Mouse (Mus musculus) forebrain, embryonic 11.5 days (tissue): ENCODE measurements around the gene Pspc1. TPM values are rescaled to one million over a fixed set of nuclear protein-coding genes. Genes with fewer than 3 reads are reported as not detected.

Experiments used
- ATAC-seq: fragments of 200-750 bp; cut with Nextera tagmentation; replicated peaks from 2 replicates; pipeline ENCODE4 v1.8.0; 2017; ENCODE audit warnings: moderate TSS enrichment; ENCODE audit not compliant: low FRiP score
- DNase-seq: peaks from one replicate; pipeline ENCODE4 v3.0.0-alpha.2; 2017; ENCODE audit warnings: low spot score
- H3K27ac ChIP-seq: fragments of 300-500 bp; sonication (generic); 2 replicates; pipeline ENCODE4 v1.5.1; 2014; ENCODE audit warnings: low read depth, low read length
- H3K27me3 ChIP-seq: fragments of 300-500 bp; sonication (generic); 2 replicates; pipeline ENCODE4 v1.6.1; 2014; ENCODE audit warnings: mild to moderate bottlenecking, low read length, mixed read lengths; ENCODE audit not compliant: control insufficient read depth, insufficient read depth
- H3K36me3 ChIP-seq: fragments of 300-500 bp; sonication (generic); 2 replicates; pipeline ENCODE4 v1.6.1; 2014; ENCODE audit warnings: mild to moderate bottlenecking, low read length, moderate library complexity, mixed read lengths; ENCODE audit not compliant: control insufficient read depth, insufficient read depth
- H3K4me1 ChIP-seq: fragments of 300-500 bp; sonication (generic); replicated peaks from 2 replicates; pipeline ENCODE4 v1.6.1; 2014; ENCODE audit warnings: low read length, mixed read lengths; ENCODE audit not compliant: control insufficient read depth, insufficient read depth
- H3K4me2 ChIP-seq: fragments of 300-500 bp; sonication (generic); 2 replicates; pipeline ENCODE4 v1.6.1; 2014; ENCODE audit warnings: low read depth, mild to moderate bottlenecking, low read length, moderate library complexity, mixed read lengths; ENCODE audit not compliant: severe bottlenecking
- H3K4me3 ChIP-seq: fragments of 300-500 bp; sonication (generic); 2 replicates; pipeline ENCODE4 v1.5.1; 2014; ENCODE audit warnings: low read depth, low read length
- H3K9ac ChIP-seq: fragments of 300-500 bp; sonication (generic); 2 replicates; pipeline ENCODE4 v1.6.1; 2014; ENCODE audit warnings: low read length
- H3K9me3 ChIP-seq: fragments of 300-500 bp; sonication (generic); 2 replicates; pipeline ENCODE4 v1.6.1; 2016; ENCODE audit warnings: low read length, mixed read lengths; ENCODE audit not compliant: control insufficient read depth
- WGBS: fragments of 180-500 bp; shearing (Covaris S2); extraction: QIAGEN DNeasy Blood & Tissue Kit; methylation state at CpG from one replicate; pipeline ENCODE4 v1.1.7; 2014; 5-methylcytosine and 5-hydroxymethylcytosine counted together
- polyA plus RNA-seq: library from polyadenylated mRNA; unstranded; fragments of >200 nt; fragmentation: Nextera tagmentation; extraction: Ambion mirVana; gene quantifications from 2 replicates; pipeline ENCODE4 v1.2.1, GENCODE M21; 2014

Gene Pspc1
- polyA plus RNA-seq, 1 experiment from 2014 or later, result 66.6 TPM

GRCm38 (mm10) chr14:56751282-56751681, 26.8 kb downstream of the Pspc1 start:
- Histone ChIP-seq H3K27ac (no peak overlapping the region), H3K9me3 (no peaks in the 10 kb centered on the region), H3K4me3 (no peak overlapping the region), H3K4me2 (no peak overlapping the region), H3K36me3 (no peaks in the 10 kb centered on the region; the same call in 1 of the 2 replicates), H3K4me1 (no peaks in the 10 kb centered on the region), H3K27me3 (no peaks in the 10 kb centered on the region), H3K9ac (no peak overlapping the region)
- DNase-seq (no peak), ATAC-seq (no peak)
- 93% methylated on average over 4 of the region's 4 CpGs for WGBS

DNA sequence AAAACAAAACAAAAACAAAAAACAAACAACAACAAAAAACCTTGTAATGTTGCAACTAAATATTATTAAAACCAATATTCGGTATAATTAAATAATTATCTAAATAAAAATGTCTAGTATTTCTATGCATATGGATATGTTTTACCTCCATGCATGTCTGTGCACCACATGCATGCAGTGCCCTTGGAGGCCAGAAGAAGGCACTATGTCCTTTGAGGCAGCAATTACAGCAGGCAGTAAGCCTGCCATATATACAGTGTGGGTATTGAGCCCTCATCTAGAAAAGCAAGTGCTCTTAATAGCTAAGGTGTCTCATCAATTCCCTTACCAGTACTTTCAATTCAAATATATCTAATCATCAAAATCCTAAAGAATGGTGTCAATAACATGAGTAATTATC, 37.9 kb downstream of the Pspc1 start:
- WGBS, result 92% methylated on average over 1 of the region's 1 CpGs
- no peaks in the 10 kb centered on the region for H3K36me3 ChIP-seq
- DNase-seq, result no peak

DNA sequence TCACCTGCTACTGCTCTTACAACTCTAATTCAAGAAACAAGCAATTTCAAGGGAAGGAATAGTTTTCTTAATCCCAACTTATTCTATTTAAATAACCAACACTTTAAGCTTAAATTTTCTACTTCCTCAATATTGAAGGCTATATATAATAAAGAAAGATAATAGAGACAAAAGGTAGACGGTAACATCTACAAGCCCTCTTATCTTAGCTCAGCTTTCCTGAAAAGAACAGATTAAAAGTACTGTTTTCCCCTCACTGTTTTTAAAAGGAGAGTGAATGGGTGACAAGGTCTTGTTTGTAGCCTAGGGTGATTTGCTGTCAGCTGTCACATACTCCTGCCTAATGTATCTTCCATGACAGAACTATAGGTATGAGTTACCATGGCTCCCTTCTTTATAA, 51.6 kb downstream of the Pspc1 start:
- 89% methylated on average over 1 of the region's 1 CpGs for WGBS
- H3K4me3 ChIP-seq, result no peak overlapping the region
- H3K4me2 ChIP-seq, result no peak overlapping the region
- H3K27ac ChIP-seq, result no peak overlapping the region
- H3K9me3 ChIP-seq, result no peaks in the 10 kb centered on the region
- H3K27me3 ChIP-seq, result no peaks in the 10 kb centered on the region
- H3K4me1 ChIP-seq, result no peaks in the 10 kb centered on the region
- ATAC-seq (no peak), DNase-seq (no peak)
- H3K9ac ChIP-seq, result no peak overlapping the region
- no peaks in the 10 kb centered on the region; the same call in 1 of the 2 replicates for H3K36me3 ChIP-seq

More for the DNA sequence above, 37.9 kb downstream of the Pspc1 start:
- H3K27me3 ChIP-seq, result no peaks in the 10 kb centered on the region
- H3K9ac ChIP-seq, result no peak overlapping the region
- no peak overlapping the region for H3K4me3 ChIP-seq
- H3K27ac ChIP-seq, result no peak overlapping the region
- H3K9me3 ChIP-seq, result no peaks in the 10 kb centered on the region
- H3K4me1 ChIP-seq, result no peaks in the 10 kb centered on the region
- no peak for ATAC-seq
- H3K4me2 ChIP-seq, result no peak overlapping the region

DNA sequence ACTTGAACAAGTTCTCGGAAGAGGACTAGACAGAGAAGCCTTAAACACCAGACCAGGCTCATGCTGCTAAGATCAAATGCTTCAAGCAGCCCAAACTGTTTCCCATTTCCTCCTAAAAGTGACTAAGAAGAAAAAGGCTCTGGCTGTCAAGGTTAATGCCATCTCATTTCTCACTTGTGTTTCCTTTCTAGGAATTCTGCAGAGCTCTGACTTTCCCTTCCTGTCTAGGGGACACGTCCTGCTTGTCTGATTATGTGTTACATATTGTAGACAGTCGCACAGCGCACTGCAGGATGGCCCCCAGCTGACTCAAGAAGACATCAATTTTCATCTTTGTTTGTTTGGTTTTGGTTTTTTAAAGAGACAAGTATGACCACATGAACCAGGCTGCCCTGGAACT, 72.4 kb downstream of the Pspc1 start:
- no peak overlapping the region for H3K27ac ChIP-seq
- H3K4me1 ChIP-seq, result no peaks in the 10 kb centered on the region
- no peak for DNase-seq
- 87% methylated on average over 4 of the region's 4 CpGs for WGBS
- no peak for ATAC-seq
- H3K27me3 ChIP-seq, result no peaks in the 10 kb centered on the region
- H3K4me3 ChIP-seq, result no peak overlapping the region
- H3K9me3 ChIP-seq, result no peaks in the 10 kb centered on the region
- H3K9ac ChIP-seq, result no peak overlapping the region
- no peaks in the 10 kb centered on the region for H3K36me3 ChIP-seq
- H3K4me2 ChIP-seq, result no peak overlapping the region

DNA sequence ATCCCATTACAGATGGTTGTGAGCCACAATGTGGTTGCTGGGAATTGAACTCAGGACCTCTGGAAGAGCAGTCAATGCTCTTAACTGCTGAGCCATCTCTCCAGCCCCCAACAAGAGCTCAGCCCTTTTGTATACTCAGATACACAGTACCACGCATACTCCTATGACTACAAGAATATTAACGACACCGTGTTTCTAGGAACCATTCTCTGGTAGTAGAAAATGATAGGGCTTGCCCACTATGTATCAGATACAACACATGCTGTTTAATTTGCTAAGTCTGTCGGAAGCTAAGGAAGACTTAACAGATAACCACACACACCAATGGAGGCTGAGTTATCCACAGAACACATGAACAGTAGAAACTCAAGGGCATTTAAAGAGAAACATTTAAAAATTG, 75.5 kb downstream of the Pspc1 start:
- Histone ChIP-seq H3K27ac (no peak overlapping the region), H3K36me3 (peaks cover 3% of the 10 kb centered on the region; the same call in 1 of the 2 replicates), H3K9me3 (no peaks in the 10 kb centered on the region), H3K4me2 (no peak overlapping the region), H3K9ac (no peak overlapping the region), H3K4me1 (no peaks in the 10 kb centered on the region), H3K4me3 (no peak overlapping the region), H3K27me3 (no peaks in the 10 kb centered on the region)
- WGBS, result 95% methylated on average over 4 of the region's 4 CpGs
- no peak for ATAC-seq
- no peak for DNase-seq

GRCm38 (mm10) chr14:56697836-56698235, 80.3 kb downstream of the Pspc1 start:
- no peaks in the 10 kb centered on the region for H3K4me1 ChIP-seq
- H3K27ac ChIP-seq, result no peak overlapping the region
- H3K9ac ChIP-seq, result no peak overlapping the region
- WGBS, result 94% methylated on average over 5 of the region's 5 CpGs
- H3K9me3 ChIP-seq, result no peaks in the 10 kb centered on the region
- no peak overlapping the region for H3K4me3 ChIP-seq
- no peak overlapping the region for H3K4me2 ChIP-seq
- H3K27me3 ChIP-seq, result no peaks in the 10 kb centered on the region
- H3K36me3 ChIP-seq, result peaks cover 11% of the 10 kb centered on the region; the same call in 1 of the 2 replicates
- ATAC-seq, result no peak
- no peak for DNase-seq

DNA sequence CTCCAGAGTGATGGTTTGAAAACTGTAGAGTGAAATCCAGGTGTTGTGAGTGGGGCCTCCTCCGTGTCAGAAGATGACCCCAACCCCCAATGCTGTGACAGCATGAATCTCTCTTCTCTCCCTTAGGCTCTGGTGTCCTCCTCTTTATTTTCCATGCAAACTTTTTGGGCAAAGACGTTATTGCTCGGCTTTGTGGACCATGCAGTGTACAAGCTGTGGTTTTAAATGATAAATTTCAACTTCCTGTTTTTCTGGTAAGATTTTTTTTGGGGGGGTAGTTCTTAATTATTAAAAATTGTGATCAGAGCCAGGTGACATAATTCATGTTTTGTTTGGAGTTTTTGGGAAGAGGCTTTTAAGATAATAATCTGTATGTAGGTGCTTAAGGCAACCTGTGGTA, 82.6 kb downstream of the Pspc1 start:
- H3K27ac ChIP-seq, result no peak overlapping the region
- no peak overlapping the region for H3K9ac ChIP-seq
- no peaks in the 10 kb centered on the region for H3K9me3 ChIP-seq
- no peaks in the 10 kb centered on the region for H3K4me1 ChIP-seq
- 91% methylated on average over 3 of the region's 3 CpGs for WGBS
- peaks cover 11% of the 10 kb centered on the region; the same call in 1 of the 2 replicates for H3K36me3 ChIP-seq
- no peaks in the 10 kb centered on the region for H3K27me3 ChIP-seq
- no peak overlapping the region for H3K4me2 ChIP-seq
- H3K4me3 ChIP-seq, result no peak overlapping the region
- no peak for DNase-seq
- ATAC-seq, result no peak

- H3K36me3 ChIP-seq, result peaks cover 3% of the 10 kb centered on the region; the same call in 1 of the 2 replicates
Observed at GRCm38 (mm10) chr14:56689766-56690165, 88.3 kb downstream of the Pspc1 start.

DNA sequence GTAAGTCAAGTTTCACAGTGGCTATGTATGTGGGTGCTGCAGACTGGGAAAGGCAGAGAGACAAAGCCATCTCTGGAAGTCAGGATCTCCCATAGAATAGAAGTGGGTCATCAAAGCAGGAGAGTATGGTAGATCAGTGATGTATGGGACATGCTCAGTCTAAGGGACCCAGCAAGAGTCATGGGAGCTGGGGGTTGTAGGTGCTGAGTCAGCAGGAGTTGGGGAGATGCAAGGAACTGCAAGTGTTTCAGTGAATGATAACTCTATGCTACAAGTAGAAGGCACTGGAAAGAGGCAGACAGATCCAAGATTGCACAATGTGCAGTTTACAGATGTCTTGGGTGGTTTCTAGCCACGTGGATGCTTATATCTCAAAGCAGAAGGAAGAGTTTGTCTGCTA, 89.0 kb downstream of the Pspc1 start:
- 95% methylated on average over 1 of the region's 1 CpGs for WGBS

More at GRCm38 (mm10) chr14:56689766-56690165, 88.3 kb downstream of the Pspc1 start:
- no peak overlapping the region for H3K4me3 ChIP-seq
- 86% methylated on average over 1 of the region's 1 CpGs for WGBS
- DNase-seq (no peak), ATAC-seq (no peak)
- no peaks in the 10 kb centered on the region for H3K4me1 ChIP-seq
- H3K27me3 ChIP-seq, result no peaks in the 10 kb centered on the region
- no peak overlapping the region for H3K27ac ChIP-seq
- no peak overlapping the region for H3K4me2 ChIP-seq
- no peak overlapping the region for H3K9ac ChIP-seq
- no peaks in the 10 kb centered on the region for H3K9me3 ChIP-seq

More for the DNA sequence above, 89.0 kb downstream of the Pspc1 start:
- no peak for DNase-seq
- ATAC-seq, result no peak
- no peak overlapping the region for H3K9ac ChIP-seq
- H3K27me3 ChIP-seq, result no peaks in the 10 kb centered on the region
- no peak overlapping the region for H3K27ac ChIP-seq
- peaks cover 7% of the 10 kb centered on the region; the same call in 1 of the 2 replicates for H3K36me3 ChIP-seq
- H3K4me3 ChIP-seq, result no peak overlapping the region
- H3K4me2 ChIP-seq, result no peak overlapping the region
- H3K4me1 ChIP-seq, result no peaks in the 10 kb centered on the region
- no peaks in the 10 kb centered on the region for H3K9me3 ChIP-seq
